Mouse (Mus musculus) retina, postnatal 7 days (tissue): ENCODE measurements around the gene Kcnab1.

Experiments used
- DNase-seq: peaks from one replicate; pipeline ENCODE4 v3.0.0-alpha.2; 2012; ENCODE audit warnings: low read depth, low spot score

The Kcnab1 gene

GRCm38 (mm10) chr3:65316738-65317137 lies 207.6 kb downstream of the Kcnab1 start:
- DNase-seq: no peak

GRCm38 (mm10) chr3:65317876-65318537 lies 208.8 kb downstream of the Kcnab1 start:
- no peak for DNase-seq

GRCm38 (mm10) chr3:65319248-65320008 lies 210.2 kb downstream of the Kcnab1 start:
- DNase-seq: no peak

GRCm38 (mm10) chr3:65320990-65321389 lies 211.8 kb downstream of the Kcnab1 start:
- no peak for DNase-seq

GRCm38 (mm10) chr3:65321981-65322779 lies 213.0 kb downstream of the Kcnab1 start:
- DNase-seq: no peak

- DNase-seq: no peak
These were observed 216.1 kb downstream of the Kcnab1 start for GRCm38 (mm10) chr3:65325254-65325653.

GRCm38 (mm10) chr3:65328814-65329213 lies 219.6 kb downstream of the Kcnab1 start:
- no peak for DNase-seq

- no peak for DNase-seq
These were observed 228.8 kb downstream of the Kcnab1 start for GRCm38 (mm10) chr3:65337835-65338464.

- no peak for DNase-seq
These were observed 231.2 kb downstream of the Kcnab1 start for GRCm38 (mm10) chr3:65340173-65340951.

GRCm38 (mm10) chr3:65346176-65346575 lies 237.0 kb downstream of the Kcnab1 start:
- no peak for DNase-seq

GRCm38 (mm10) chr3:65352278-65353127 lies 243.3 kb downstream of the Kcnab1 start:
- peak; percentile 31 for DNase-seq

- DNase-seq: no peak
These were observed 244.3 kb downstream of the Kcnab1 start for GRCm38 (mm10) chr3:65353263-65354037.

GRCm38 (mm10) chr3:65355479-65355878 lies 246.3 kb downstream of the Kcnab1 start:
- DNase-seq: no peak

- DNase-seq: no peak
These were observed 249.1 kb downstream of the Kcnab1 start for GRCm38 (mm10) chr3:65358275-65358674.

GRCm38 (mm10) chr3:65358841-65359240 lies 249.7 kb downstream of the Kcnab1 start:
- no peak for DNase-seq

- DNase-seq: no peak
These were observed 251.2 kb downstream of the Kcnab1 start for GRCm38 (mm10) chr3:65360163-65360969.

GRCm38 (mm10) chr3:65363438-65363837 lies 254.3 kb downstream of the Kcnab1 start:
- no peak for DNase-seq

GRCm38 (mm10) chr3:65365184-65365583 lies 256.0 kb downstream of the Kcnab1 start:
- DNase-seq: no peak
